Mouse (Mus musculus): ENCODE data around the gene Hbs1l.

DNA sequence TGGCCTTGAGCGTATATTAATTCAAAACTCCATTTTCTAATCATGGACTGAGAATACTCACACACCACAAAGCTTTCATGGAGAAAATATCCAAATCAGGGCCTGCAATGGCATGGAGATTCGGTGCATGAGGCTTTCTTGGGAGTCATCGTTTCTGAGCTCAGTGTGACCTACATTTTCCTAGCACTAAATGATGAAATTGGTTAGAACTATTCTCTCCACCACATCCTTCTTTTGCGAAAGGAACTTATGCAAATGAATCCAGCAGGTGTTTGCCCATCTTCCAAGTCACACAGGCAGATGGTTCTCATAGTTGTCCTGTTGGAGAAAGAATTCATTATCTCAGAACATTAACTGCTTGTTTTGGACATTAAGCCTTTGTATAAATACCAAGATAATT is 94.7 kb downstream of the Hbs1l start:
- TF ChIP-seq GATA1 (IDR thresholded peaks at IDR 0.05; ENCODE audit: borderline replicate concordance, low read length) (no peak), FLI1 (IDR thresholded peaks at IDR 0.05; ENCODE audit: low read length) (no peak)

All from megakaryocyte, embryonic 14.5 days (primary cell).